In genomic region chr5:5431746-5432438, GRCm38 (mm10) we compare ENCODE assay signal across 21 mouse cellular contexts. TPM values are rescaled to one million over a fixed set of nuclear protein-coding genes. Genes with fewer than 3 reads are reported as not detected.
A peak's percentile ranks its signal among the peaks of the same experiment; 100 is the strongest.
DNase-seq lines count a peak whose midpoint lies in the region; ATAC-seq and TF ChIP-seq lines count a peak whose summit lies in the region.
"Had no signal": no experiment of that assay in that cellular context is flagged by ENCODE, and none has a peak within 500 bp of the region (broad histone marks: within the 10 kb centered on the region; RNA-seq: fewer than 3 reads in every experiment).

No protein-coding gene starts in this region.

- no peak for TF ChIP-seq CTCF in hindbrain, postnatal 0 days (IDR thresholded peaks at IDR 0.05; ENCODE audit: low read depth)

- H3K27me3 ChIP-seq in forebrain, embryonic 13.5 days: no peaks in the 10 kb centered on the region
- no peaks in the 10 kb centered on the region for H3K27me3 ChIP-seq in forebrain, embryonic 11.5 days (ENCODE audit: control insufficient read depth, insufficient read depth, low read length)
- H3K27me3 ChIP-seq in forebrain, embryonic 14.5 days (replicated peaks; ENCODE audit: control insufficient read depth, insufficient read depth, low read length): no peaks in the 10 kb centered on the region
- no peaks in the 10 kb centered on the region for H3K27me3 ChIP-seq in hindbrain, postnatal 0 days (ENCODE audit: insufficient read depth, low read length)
- no peaks in the 10 kb centered on the region for H3K27me3 ChIP-seq in neural tube, embryonic 12.5 days (replicated peaks)
- H3K27me3 ChIP-seq: embryonic facial prominence, embryonic 15.5 days; limb, embryonic 12.5 days; megakaryocyte, embryonic 14.5 days had no signal

- no peak overlapping the region for H3K9ac ChIP-seq in forebrain, embryonic 13.5 days
- H3K9ac ChIP-seq in forebrain, embryonic 11.5 days (ENCODE audit: low read length): no peak overlapping the region
- no peak overlapping the region for H3K9ac ChIP-seq in forebrain, embryonic 14.5 days (ENCODE audit: low read length)
- H3K9ac ChIP-seq in hindbrain, postnatal 0 days (replicated peaks; ENCODE audit: low read length): no peak overlapping the region
- no peak overlapping the region for H3K9ac ChIP-seq in neural tube, embryonic 12.5 days
- H3K9ac ChIP-seq: embryonic facial prominence, embryonic 15.5 days; limb, embryonic 12.5 days; liver, embryonic 14.5 days had no signal

- H3K4me2 ChIP-seq in forebrain, embryonic 13.5 days: no peak overlapping the region
- H3K4me2 ChIP-seq in forebrain, embryonic 11.5 days (ENCODE audit: low read depth, low read length, severe bottlenecking): no peak overlapping the region
- H3K4me2 ChIP-seq in forebrain, embryonic 14.5 days (ENCODE audit: low read length): no peak overlapping the region
- no peak overlapping the region for H3K4me2 ChIP-seq in hindbrain, postnatal 0 days (ENCODE audit: low read depth, low read length)
- H3K4me2 ChIP-seq in neural tube, embryonic 12.5 days (replicated peaks): no peak overlapping the region
- H3K4me2 ChIP-seq: embryonic facial prominence, embryonic 15.5 days; heart, embryonic 11.5 days; limb, embryonic 12.5 days had no signal

- H3K9me3 ChIP-seq in forebrain, embryonic 13.5 days (replicated peaks): no peaks in the 10 kb centered on the region
- H3K9me3 ChIP-seq in forebrain, embryonic 11.5 days (ENCODE audit: control insufficient read depth, low read length): no peaks in the 10 kb centered on the region
- no peaks in the 10 kb centered on the region for H3K9me3 ChIP-seq in forebrain, embryonic 14.5 days (replicated peaks; ENCODE audit: control insufficient read depth, low read length)
- H3K9me3 ChIP-seq in hindbrain, postnatal 0 days (ENCODE audit: low read length): no peaks in the 10 kb centered on the region
- no peaks in the 10 kb centered on the region for H3K9me3 ChIP-seq in neural tube, embryonic 12.5 days
- H3K9me3 ChIP-seq: embryonic facial prominence, embryonic 15.5 days; limb, embryonic 12.5 days had no signal

- no peak overlapping the region for H3K4me3 ChIP-seq in forebrain, embryonic 13.5 days
- H3K4me3 ChIP-seq in forebrain, embryonic 11.5 days (ENCODE audit: low read depth, low read length): no peak overlapping the region
- H3K4me3 ChIP-seq in forebrain, embryonic 14.5 days (ENCODE audit: low read depth, low read length): no peak overlapping the region
- no peak overlapping the region for H3K4me3 ChIP-seq in hindbrain, postnatal 0 days (ENCODE audit: low read length)
- no peak overlapping the region for H3K4me3 ChIP-seq in neural tube, embryonic 12.5 days
- H3K4me3 ChIP-seq: embryonic facial prominence, embryonic 15.5 days; limb, embryonic 12.5 days; megakaryocyte, embryonic 14.5 days had no signal

- DNase-seq in forebrain, embryonic 11.5 days (ENCODE audit: low spot score): no peak
- DNase-seq in forebrain, embryonic 14.5 days (ENCODE audit: low spot score): peak; percentile 29
- peak; percentile 29 for DNase-seq in hindbrain, postnatal 0 days (ENCODE audit: low spot score)
- DNase-seq in ovary, postnatal 14 days (ENCODE audit: low spot score): no peak
- no peak for DNase-seq in right cerebral cortex, adult 2 months (ENCODE audit: low spot score in 2 of 2)
- no peak for DNase-seq in spleen, adult 18-20 months
- DNase-seq: cerebellum, adult 11-12 months; gastrocnemius, postnatal 25 days; kidney, adult 18-20 months; kidney, postnatal 36 days; lung, postnatal 10 days; right cerebral cortex, postnatal 4 days; thymus, adult 18-20 months had no signal

- H3K27ac ChIP-seq in forebrain, embryonic 13.5 days: no peak overlapping the region
- H3K27ac ChIP-seq in forebrain, embryonic 11.5 days (ENCODE audit: low read depth, low read length): no peak overlapping the region
- H3K27ac ChIP-seq in forebrain, embryonic 14.5 days (ENCODE audit: low read depth, low read length): no peak overlapping the region
- H3K27ac ChIP-seq in hindbrain, postnatal 0 days: no peak overlapping the region
- no peak overlapping the region for H3K27ac ChIP-seq in neural tube, embryonic 12.5 days
- H3K27ac ChIP-seq: embryonic facial prominence, embryonic 15.5 days; limb, embryonic 12.5 days; liver, embryonic 14.5 days had no signal

- no peaks in the 10 kb centered on the region for H3K36me3 ChIP-seq in forebrain, embryonic 13.5 days (ENCODE audit: poor library complexity, severe bottlenecking)
- H3K36me3 ChIP-seq in forebrain, embryonic 11.5 days (ENCODE audit: control insufficient read depth, insufficient read depth, low read length): no peaks in the 10 kb centered on the region
- H3K36me3 ChIP-seq in forebrain, embryonic 14.5 days (ENCODE audit: control insufficient read depth, insufficient read depth, low read length): no peaks in the 10 kb centered on the region
- H3K36me3 ChIP-seq in hindbrain, postnatal 0 days (ENCODE audit: insufficient read depth, low read length): no peaks in the 10 kb centered on the region
- no peaks in the 10 kb centered on the region for H3K36me3 ChIP-seq in neural tube, embryonic 12.5 days
- H3K36me3 ChIP-seq: embryonic facial prominence, embryonic 15.5 days; limb, embryonic 12.5 days had no signal

- peaks cover 4% of the 10 kb centered on the region for H3K4me1 ChIP-seq in forebrain, embryonic 13.5 days
- H3K4me1 ChIP-seq in forebrain, embryonic 11.5 days (replicated peaks; ENCODE audit: control insufficient read depth, insufficient read depth, low read length): no peaks in the 10 kb centered on the region
- H3K4me1 ChIP-seq in forebrain, embryonic 14.5 days (ENCODE audit: control insufficient read depth, insufficient read depth, low read length): no peaks in the 10 kb centered on the region
- H3K4me1 ChIP-seq in hindbrain, postnatal 0 days (ENCODE audit: insufficient read depth, low read length): no peaks in the 10 kb centered on the region
- no peaks in the 10 kb centered on the region for H3K4me1 ChIP-seq in neural tube, embryonic 12.5 days
- H3K4me1 ChIP-seq: embryonic facial prominence, embryonic 15.5 days; limb, embryonic 12.5 days; megakaryocyte, embryonic 14.5 days had no signal

- 38% methylated on average over 5 of the region's 5 CpGs for WGBS in forebrain, embryonic 13.5 days
- 61% methylated on average over 5 of the region's 5 CpGs for WGBS in forebrain, embryonic 11.5 days
- 33% methylated on average over 5 of the region's 5 CpGs for WGBS in forebrain, embryonic 14.5 days
- WGBS in hindbrain, postnatal 0 days: 39% methylated on average over 5 of the region's 5 CpGs
- 68% methylated on average over 5 of the region's 5 CpGs for WGBS in neural tube, embryonic 12.5 days

- ATAC-seq in forebrain, embryonic 13.5 days: peak; percentile 61; the same call in 1 of the 2 replicates
- ATAC-seq in forebrain, embryonic 11.5 days (replicated peaks; ENCODE audit: low FRiP score): no peak
- peak; percentile 55; the same call in 1 of the 2 replicates for ATAC-seq in forebrain, embryonic 14.5 days
- ATAC-seq in hindbrain, postnatal 0 days: peak; percentile 55
- peak; percentile 68 for ATAC-seq in neural tube, embryonic 12.5 days (ENCODE audit: low FRiP score, low read depth)

RNA-seq across cellular contexts. Expression of gene Cdk14, which starts 11.8 kb away (rescaled TPM):
- 21.8 and 25.1 TPM in 2 replicates for polyA plus RNA-seq in forebrain, embryonic 13.5 days (2015; fragmentation: Nextera tagmentation; extraction: Ambion mirVana)
- 23.5 and 24.0 TPM in 2 replicates for polyA plus RNA-seq in forebrain, embryonic 11.5 days (2014; fragmentation: Nextera tagmentation; extraction: Ambion mirVana)
- 26.6 and 34.8 TPM in 2 replicates for polyA plus RNA-seq in forebrain, embryonic 14.5 days (2014; fragmentation: Nextera tagmentation; extraction: Ambion mirVana)
- total RNA-seq in hindbrain, postnatal 0 days (2014; rRNA removed): 63.1 and 63.9 TPM in 2 replicates
- 50.9 and 53.0 TPM in 2 replicates for polyA plus RNA-seq in hindbrain, postnatal 0 days (2015; fragmentation: Nextera tagmentation; extraction: Ambion mirVana)
- 29.8 and 33.0 TPM in 2 replicates for polyA plus RNA-seq in neural tube, embryonic 12.5 days (2016; fragmentation: Nextera tagmentation; extraction: Ambion mirVana)

RNA-seq across cellular contexts. Expression of gene 1700015F17Rik, which starts 47.1 kb away (rescaled TPM):
- not detected in 2 replicates for polyA plus RNA-seq in forebrain, embryonic 13.5 days (2015; fragmentation: Nextera tagmentation; extraction: Ambion mirVana)
- polyA plus RNA-seq in forebrain, embryonic 11.5 days (2014; fragmentation: Nextera tagmentation; extraction: Ambion mirVana): not detected in 2 replicates
- not detected in 2 replicates for polyA plus RNA-seq in forebrain, embryonic 14.5 days (2014; fragmentation: Nextera tagmentation; extraction: Ambion mirVana)
- not detected in 2 replicates for total RNA-seq in hindbrain, postnatal 0 days (2014; rRNA removed)
- polyA plus RNA-seq in hindbrain, postnatal 0 days (2015; fragmentation: Nextera tagmentation; extraction: Ambion mirVana): 0.30 TPM in 1 of 2 replicates, not detected in the other
- polyA plus RNA-seq in neural tube, embryonic 12.5 days (2016; fragmentation: Nextera tagmentation; extraction: Ambion mirVana): not detected in 2 replicates
- total RNA-seq: gastrocnemius, postnatal 25 days; heart, postnatal 25 days had no signal
- polyA plus RNA-seq: embryonic facial prominence, embryonic 15.5 days; heart, embryonic 11.5 days; limb, embryonic 12.5 days; liver, embryonic 14.5 days had no signal

Comparison
In these comparisons a context has a peak if more than half of its experiments do, and no peak if none do; other contexts are left out.
1. DNase-seq: peak in forebrain, embryonic 14.5 days (single experiment) and hindbrain, postnatal 0 days (single experiment); none in forebrain, embryonic 11.5 days (single experiment), ovary, postnatal 14 days (single experiment), right cerebral cortex, adult 2 months (0 of 2) and spleen, adult 18-20 months (0 of 2).